Mouse (Mus musculus): Measurements from ENCODE around the gene Siae. TPM values are rescaled to one million over a fixed set of nuclear protein-coding genes. Genes with fewer than 3 reads are reported as not detected.

Gene Siae
- polyA plus RNA-seq, 1 experiment from 2014 or later, result 13.3 TPM

- Histone ChIP-seq H3K4me2 (ENCODE audit: low read depth, low read length) (peak overlapping the region; percentile 48; the same call in 1 of the 2 replicates), H3K9me3 (replicated peaks; ENCODE audit: control insufficient read depth, low read length) (no peaks in the 10 kb centered on the region), H3K36me3 (ENCODE audit: control insufficient read depth, insufficient read depth, low read length) (peaks cover 5% of the 10 kb centered on the region; the same call in 1 of the 2 replicates), H3K27ac (ENCODE audit: low read length) (no peak overlapping the region), H3K9ac (ENCODE audit: low read length) (no peak overlapping the region), H3K4me3 (replicated peaks; ENCODE audit: low read length) (0 out of 2 replicates have a peak overlapping the region, but pooled peaks have one; percentile 45), H3K27me3 (ENCODE audit: control insufficient read depth, insufficient read depth, low read length) (peaks cover 11% of the 10 kb centered on the region; the same call in 1 of the 2 replicates), H3K4me1 (ENCODE audit: control insufficient read depth, insufficient read depth, low read length) (peaks cover 29% of the 10 kb centered on the region)
- 30% methylated on average over 21 of the region's 21 CpGs for WGBS
- no peak for ATAC-seq (ENCODE audit: insufficient read depth, low FRiP score)
These were observed 28.8 kb upstream of the Siae start for GRCm38 (mm10) chr9:37526443-37527395.

DNA sequence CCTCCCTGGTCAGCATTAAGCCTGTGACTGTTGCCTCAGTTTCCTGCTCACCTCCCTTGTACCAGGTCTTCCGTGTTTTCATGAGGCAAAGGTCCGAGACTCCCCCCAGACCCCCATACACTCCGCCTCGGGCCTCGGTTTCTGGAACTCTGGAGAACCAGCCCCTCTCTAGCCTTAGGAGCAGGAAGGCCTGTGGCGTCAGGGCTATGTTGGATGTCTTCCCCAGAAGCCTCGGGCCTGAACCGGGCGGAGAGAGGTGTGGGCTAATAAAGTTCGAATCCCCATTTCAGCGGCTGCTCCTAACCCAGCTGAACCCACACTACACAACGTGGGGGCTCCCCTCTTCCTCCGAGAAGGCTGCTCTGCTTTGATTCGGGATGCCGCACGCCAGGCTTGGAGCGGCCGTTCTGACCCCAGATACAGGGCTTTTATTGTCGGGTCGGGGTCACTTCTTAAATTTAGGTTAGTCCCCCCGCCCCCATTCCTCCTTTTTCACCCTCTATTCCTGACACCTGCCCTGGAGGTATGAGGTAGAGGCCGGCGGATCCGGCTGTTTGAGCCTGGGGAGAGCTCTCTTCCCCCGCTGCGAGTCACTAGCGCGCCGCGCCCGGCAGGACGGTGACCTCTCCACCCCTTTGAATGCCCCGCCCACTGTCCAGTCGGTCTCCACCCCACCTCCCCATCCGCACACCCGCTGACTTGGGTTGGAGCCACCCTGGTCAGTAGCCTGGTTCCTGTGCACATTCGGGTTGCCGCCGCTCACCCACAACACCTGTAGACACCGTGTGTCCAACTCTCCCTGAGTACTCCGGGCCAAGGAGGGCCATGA, 27.9 kb upstream of the Siae start, which contains the start of gene Esam:
Esam (plus strand) TSS at position 683 of the 829 bp plus-strand sequence.
- peaks cover 5% of the 10 kb centered on the region; the same call in 1 of the 2 replicates for H3K36me3 ChIP-seq (ENCODE audit: control insufficient read depth, insufficient read depth, low read length)
- H3K4me1 ChIP-seq (ENCODE audit: control insufficient read depth, insufficient read depth, low read length), result peaks cover 29% of the 10 kb centered on the region
- 14% methylated on average over 41 of the region's 41 CpGs for WGBS
- ATAC-seq (ENCODE audit: insufficient read depth, low FRiP score), result peak; percentile 28; the same call in 1 of the 2 replicates
- peak within 1 kb of the TSS; percentile 66 for H3K27ac ChIP-seq (ENCODE audit: low read length)
- peak within 1 kb of the TSS; percentile 45 for H3K4me3 ChIP-seq (replicated peaks; ENCODE audit: low read length)
- no peaks in the 10 kb centered on the region for H3K9me3 ChIP-seq (replicated peaks; ENCODE audit: control insufficient read depth, low read length)
- H3K9ac ChIP-seq (ENCODE audit: low read length), result peak within 1 kb of the TSS; percentile 54; the same call in 1 of the 2 replicates
- H3K27me3 ChIP-seq (ENCODE audit: control insufficient read depth, insufficient read depth, low read length), result peaks cover 11% of the 10 kb centered on the region; the same call in 1 of the 2 replicates
- peak within 1 kb of the TSS; percentile 48 for H3K4me2 ChIP-seq (ENCODE audit: low read depth, low read length)

DNA sequence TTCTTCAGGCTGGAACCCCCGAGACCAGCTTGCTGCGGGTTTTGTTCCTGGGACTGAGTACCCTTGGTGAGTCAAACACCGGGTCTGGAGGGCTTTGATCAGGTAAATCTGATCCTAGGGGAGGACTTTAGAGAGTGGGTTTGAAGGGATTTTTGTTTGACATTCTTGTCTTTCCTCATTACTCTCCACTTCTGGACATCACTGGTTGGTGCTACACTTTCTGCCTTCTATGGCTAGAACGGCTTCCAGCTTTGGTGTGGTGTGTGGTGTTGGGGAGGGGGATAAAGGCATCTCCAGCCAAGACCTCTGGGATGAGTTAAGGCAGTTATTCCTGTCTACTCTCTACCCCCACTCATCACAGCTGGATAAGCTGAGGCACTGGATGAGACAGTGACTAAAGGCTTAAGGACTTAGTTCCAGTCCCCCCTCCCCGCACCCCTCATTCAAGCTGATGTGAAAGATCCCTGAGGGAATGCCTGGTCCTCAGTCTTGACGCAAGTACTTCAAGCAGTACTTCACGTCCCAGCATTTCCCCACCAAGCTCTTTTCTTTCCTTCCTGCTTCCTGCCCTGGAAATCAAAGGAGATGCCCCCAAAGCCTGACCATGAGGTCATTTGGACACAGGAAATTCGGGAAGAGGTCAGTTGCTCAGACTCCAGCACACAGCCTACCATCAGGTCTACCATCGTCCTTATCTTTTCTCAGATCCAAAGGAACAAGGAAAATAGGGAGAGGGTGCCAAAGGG, 27.1 kb upstream of the Siae start:
- Histone ChIP-seq H3K9me3 (replicated peaks; ENCODE audit: control insufficient read depth, low read length) (no peaks in the 10 kb centered on the region), H3K4me1 (ENCODE audit: control insufficient read depth, insufficient read depth, low read length) (peaks cover 29% of the 10 kb centered on the region), H3K9ac (ENCODE audit: low read length) (no peak overlapping the region), H3K4me2 (ENCODE audit: low read depth, low read length) (peak overlapping the region; percentile 2; the same call in 1 of the 2 replicates), H3K27ac (ENCODE audit: low read length) (peak overlapping the region; percentile 66), H3K36me3 (ENCODE audit: control insufficient read depth, insufficient read depth, low read length) (no peaks in the 10 kb centered on the region), H3K4me3 (replicated peaks; ENCODE audit: low read length) (peak overlapping the region; percentile 45), H3K27me3 (ENCODE audit: control insufficient read depth, insufficient read depth, low read length) (peaks cover 11% of the 10 kb centered on the region; the same call in 1 of the 2 replicates)
- ATAC-seq (ENCODE audit: insufficient read depth, low FRiP score), result no peak
- WGBS, result 44% methylated on average over 9 of the region's 9 CpGs

- H3K9ac ChIP-seq (ENCODE audit: low read length), result peak overlapping the region; percentile 66
- H3K27me3 ChIP-seq (ENCODE audit: control insufficient read depth, insufficient read depth, low read length), result peaks cover 11% of the 10 kb centered on the region; the same call in 1 of the 2 replicates
- H3K4me2 ChIP-seq (ENCODE audit: low read depth, low read length), result peak overlapping the region; percentile 73
- no peaks in the 10 kb centered on the region for H3K36me3 ChIP-seq (ENCODE audit: control insufficient read depth, insufficient read depth, low read length)
- H3K4me1 ChIP-seq (ENCODE audit: control insufficient read depth, insufficient read depth, low read length), result peaks cover 29% of the 10 kb centered on the region
- no peaks in the 10 kb centered on the region for H3K9me3 ChIP-seq (replicated peaks; ENCODE audit: control insufficient read depth, low read length)
- H3K4me3 ChIP-seq (replicated peaks; ENCODE audit: low read length), result peak overlapping the region; percentile 45
- H3K27ac ChIP-seq (ENCODE audit: low read length), result peak overlapping the region; percentile 66
- WGBS, result 3% methylated on average over 32 of the region's 32 CpGs
- ATAC-seq (ENCODE audit: insufficient read depth, low FRiP score), result peak; percentile 43
These were observed 25.2 kb upstream of the Siae start for GRCm38 (mm10) chr9:37530031-37530887.

DNA sequence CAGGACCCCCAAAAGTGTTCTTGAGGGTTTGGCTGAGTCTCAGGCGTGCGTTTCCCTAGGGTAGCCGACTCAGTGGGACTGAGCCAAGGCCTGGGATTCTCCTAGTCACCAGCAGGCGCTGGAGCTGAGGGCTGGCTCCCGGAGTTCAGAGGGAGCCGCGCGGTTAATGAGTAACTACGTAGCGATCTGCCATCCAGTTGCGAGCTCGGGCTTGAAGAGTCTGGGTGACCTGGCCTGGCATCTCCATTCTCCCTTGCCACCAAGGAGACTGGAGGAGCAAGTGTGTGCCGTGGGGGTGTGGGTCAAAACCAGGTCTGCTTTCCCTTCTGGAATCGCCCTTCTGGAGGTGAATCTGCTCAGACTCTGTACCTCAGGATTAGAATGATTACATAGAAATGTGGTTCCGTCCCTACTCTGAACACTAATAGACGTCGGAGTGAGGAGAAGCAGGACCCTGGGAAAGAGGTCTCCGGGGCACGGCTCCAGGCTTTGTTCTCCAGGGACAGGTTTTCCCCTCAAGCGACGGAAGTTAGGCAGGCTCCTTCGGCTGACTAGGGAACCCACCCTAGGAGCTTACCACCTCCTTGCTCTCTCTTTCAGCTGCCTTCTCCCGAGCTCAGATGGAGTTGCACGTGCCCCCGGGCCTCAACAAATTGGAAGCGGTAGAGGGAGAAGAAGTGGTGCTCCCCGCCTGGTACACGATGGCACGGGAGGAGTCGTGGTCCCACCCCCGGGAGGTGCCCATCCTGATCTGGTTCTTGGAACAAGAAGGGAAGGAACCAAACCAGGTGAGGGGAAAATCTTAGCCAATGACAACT, 24.4 kb upstream of the Siae start:
- H3K4me2 ChIP-seq (ENCODE audit: low read depth, low read length), result peak overlapping the region; percentile 73
- ATAC-seq (ENCODE audit: insufficient read depth, low FRiP score), result peak; percentile 84
- 5% methylated on average over 31 of the region's 31 CpGs for WGBS
- peaks cover 11% of the 10 kb centered on the region; the same call in 1 of the 2 replicates for H3K27me3 ChIP-seq (ENCODE audit: control insufficient read depth, insufficient read depth, low read length)
- no peaks in the 10 kb centered on the region for H3K9me3 ChIP-seq (replicated peaks; ENCODE audit: control insufficient read depth, low read length)
- H3K36me3 ChIP-seq (ENCODE audit: control insufficient read depth, insufficient read depth, low read length), result no peaks in the 10 kb centered on the region
- peak overlapping the region; percentile 45 for H3K4me3 ChIP-seq (replicated peaks; ENCODE audit: low read length)
- peaks cover 29% of the 10 kb centered on the region for H3K4me1 ChIP-seq (ENCODE audit: control insufficient read depth, insufficient read depth, low read length)
- peak overlapping the region; percentile 66 for H3K9ac ChIP-seq (ENCODE audit: low read length)
- H3K27ac ChIP-seq (ENCODE audit: low read length), result peak overlapping the region; percentile 64

GRCm38 (mm10) chr9:37536851-37537250, 18.6 kb upstream of the Siae start:
- no peaks in the 10 kb centered on the region for H3K27me3 ChIP-seq (ENCODE audit: control insufficient read depth, insufficient read depth, low read length)
- 75% methylated on average over 4 of the region's 4 CpGs for WGBS
- no peak overlapping the region for H3K9ac ChIP-seq (ENCODE audit: low read length)
- H3K4me1 ChIP-seq (ENCODE audit: control insufficient read depth, insufficient read depth, low read length), result no peaks in the 10 kb centered on the region
- H3K27ac ChIP-seq (ENCODE audit: low read length), result no peak overlapping the region
- H3K4me3 ChIP-seq (replicated peaks; ENCODE audit: low read length), result no peak overlapping the region
- no peak overlapping the region for H3K4me2 ChIP-seq (ENCODE audit: low read depth, low read length)
- H3K36me3 ChIP-seq (ENCODE audit: control insufficient read depth, insufficient read depth, low read length), result no peaks in the 10 kb centered on the region
- no peaks in the 10 kb centered on the region for H3K9me3 ChIP-seq (replicated peaks; ENCODE audit: control insufficient read depth, low read length)
- ATAC-seq (ENCODE audit: insufficient read depth, low FRiP score), result no peak

DNA sequence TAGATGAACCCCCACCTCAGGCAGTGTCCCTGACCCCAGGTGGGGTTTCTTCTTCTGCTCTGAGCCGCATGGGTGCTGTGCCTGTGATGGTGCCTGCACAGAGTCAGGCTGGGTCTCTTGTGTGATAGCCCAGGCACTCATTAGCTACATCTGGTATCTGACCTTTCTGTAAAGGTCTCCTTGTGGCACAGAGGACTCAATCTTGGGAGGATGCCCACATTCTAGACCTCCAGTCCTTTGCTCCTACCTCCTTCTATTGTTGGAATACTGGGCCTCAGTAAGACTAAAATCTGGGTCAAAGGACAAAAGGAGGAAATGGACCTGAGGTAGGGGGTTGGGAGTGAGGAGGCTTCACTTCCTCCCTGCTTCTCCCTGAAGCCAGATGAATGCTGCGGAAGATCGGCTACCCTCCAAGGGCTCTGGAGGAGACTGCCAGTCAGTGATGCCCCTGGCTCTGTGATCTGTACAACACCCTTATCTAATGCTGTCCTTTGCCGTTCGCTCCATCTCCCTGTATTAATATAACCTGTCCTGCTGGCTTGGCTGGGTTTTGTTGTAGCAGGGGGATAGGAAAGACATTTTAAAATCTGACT, 17.7 kb upstream of the Siae start:
- no peak overlapping the region for H3K27ac ChIP-seq (ENCODE audit: low read length)

More for the DNA sequence above, 17.7 kb upstream of the Siae start:
- Histone ChIP-seq H3K4me1 (ENCODE audit: control insufficient read depth, insufficient read depth, low read length) (no peaks in the 10 kb centered on the region), H3K4me3 (replicated peaks; ENCODE audit: low read length) (no peak overlapping the region), H3K36me3 (ENCODE audit: control insufficient read depth, insufficient read depth, low read length) (no peaks in the 10 kb centered on the region), H3K4me2 (ENCODE audit: low read depth, low read length) (no peak overlapping the region), H3K27me3 (ENCODE audit: control insufficient read depth, insufficient read depth, low read length) (no peaks in the 10 kb centered on the region), H3K9ac (ENCODE audit: low read length) (no peak overlapping the region; the same call in 1 of the 2 replicates), H3K9me3 (replicated peaks; ENCODE audit: control insufficient read depth, low read length) (no peaks in the 10 kb centered on the region)
- ATAC-seq (ENCODE audit: insufficient read depth, low FRiP score), result no peak
- WGBS, result 77% methylated on average over 5 of the region's 5 CpGs
